Mouse (Mus musculus) thymus, postnatal 4 days (tissue): Measurements from ENCODE around the gene Cox7b2.
"Not testable (repeated sequence)": the region's sequence is repeated elsewhere in the genome, so short reads cannot be mapped to it uniquely, and the experiment has no call there.

Source experiments
- DNase-seq: peaks from one replicate; pipeline ENCODE4 v3.0.0; 2021

Cox7b2 gene

DNA sequence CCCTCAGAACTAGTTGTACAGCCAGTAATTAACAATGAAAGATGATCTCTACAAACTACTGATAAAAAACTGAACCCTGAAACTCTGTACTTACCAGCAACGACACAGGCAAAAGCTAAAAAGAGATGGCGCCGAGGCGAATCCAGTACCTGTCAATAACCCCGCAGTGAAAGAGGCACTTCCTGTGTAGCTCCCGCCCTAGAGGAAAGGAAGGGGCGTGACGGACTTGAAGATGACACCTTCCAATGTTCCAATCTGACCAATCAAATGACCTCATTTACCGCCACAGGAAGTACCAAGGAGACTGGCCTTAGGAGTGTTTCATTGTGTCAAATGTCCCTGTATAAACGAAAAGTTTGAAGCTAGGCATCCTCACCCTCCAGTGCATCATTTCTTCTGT, at the start of gene Cox7b2:
TSS of gene Cox7b2 (minus strand) at position 127 of the 400 bp plus-strand sequence.
- no peak for DNase-seq

- DNase-seq = no peak
Measured at GRCm38 (mm10) chr5:71595321-71595720, 47.3 kb upstream of the Cox7b2 start.

GRCm38 (mm10) chr5:71593745-71594255, 45.8 kb upstream of the Cox7b2 start:
- no peak for DNase-seq

DNA sequence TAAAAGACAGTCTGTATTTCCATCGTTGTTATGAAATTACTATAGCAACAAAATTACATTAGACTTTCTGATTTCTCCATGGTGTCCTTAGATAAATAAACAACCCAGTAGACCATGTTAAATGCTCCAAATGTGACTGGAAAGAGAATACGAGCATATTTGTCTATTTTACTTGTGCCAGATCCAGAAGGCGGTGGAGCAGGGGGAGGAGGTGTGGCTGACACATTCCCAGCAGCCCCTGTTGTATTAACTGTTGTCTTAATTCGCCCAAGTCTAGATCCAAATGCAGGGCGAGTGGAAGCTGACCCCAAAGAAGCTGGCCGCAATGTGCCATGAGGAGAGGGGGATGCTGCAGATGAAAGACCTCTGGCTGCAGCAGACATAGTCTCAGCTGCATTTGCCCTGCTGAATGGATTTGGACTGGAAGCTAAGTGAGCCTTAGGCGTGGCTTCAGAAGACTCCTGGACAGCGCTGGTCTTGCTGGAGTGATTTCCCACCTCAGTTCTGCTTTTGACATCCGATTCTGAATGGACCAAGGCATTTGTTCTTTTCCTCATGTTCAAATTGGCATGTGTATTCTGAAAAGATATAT, 23.7 kb upstream of the Cox7b2 start:
- DNase-seq = no peak

- no peak for DNase-seq
Measured at GRCm38 (mm10) chr5:71545554-71545953, 2.5 kb downstream of the Cox7b2 start.

GRCm38 (mm10) chr5:71525486-71525885, 22.5 kb downstream of the Cox7b2 start:
- not testable (repeated sequence) for DNase-seq

DNA sequence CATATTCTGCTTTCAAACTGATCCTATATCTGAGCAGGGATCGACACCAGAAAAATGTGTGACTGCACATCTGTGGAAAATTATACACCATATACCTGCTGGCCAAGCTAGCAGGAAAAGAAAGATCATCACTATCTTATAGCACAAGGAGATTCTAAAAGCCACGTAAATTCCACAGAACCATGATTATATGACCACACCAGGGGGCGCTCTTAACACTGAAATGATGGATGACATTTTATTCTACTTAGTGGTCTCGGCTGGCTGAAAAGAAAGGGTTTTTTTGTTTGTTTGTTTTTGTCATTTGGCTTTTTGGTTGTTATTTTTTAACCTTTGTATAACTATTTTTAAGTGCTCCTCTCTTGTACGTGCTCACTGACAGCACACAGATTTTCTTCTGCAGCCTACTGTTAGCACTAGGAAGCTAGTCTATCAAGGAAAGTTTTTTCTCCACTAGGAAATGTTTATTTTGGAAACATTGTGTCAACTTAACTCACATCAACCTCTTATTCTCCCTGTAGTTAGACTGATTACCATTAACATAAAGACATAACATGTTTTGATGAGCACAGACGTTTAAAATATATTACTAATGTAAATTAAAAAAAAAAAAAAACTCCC, 45.8 kb downstream of the Cox7b2 start:
- DNase-seq = peak; percentile 63

DNA sequence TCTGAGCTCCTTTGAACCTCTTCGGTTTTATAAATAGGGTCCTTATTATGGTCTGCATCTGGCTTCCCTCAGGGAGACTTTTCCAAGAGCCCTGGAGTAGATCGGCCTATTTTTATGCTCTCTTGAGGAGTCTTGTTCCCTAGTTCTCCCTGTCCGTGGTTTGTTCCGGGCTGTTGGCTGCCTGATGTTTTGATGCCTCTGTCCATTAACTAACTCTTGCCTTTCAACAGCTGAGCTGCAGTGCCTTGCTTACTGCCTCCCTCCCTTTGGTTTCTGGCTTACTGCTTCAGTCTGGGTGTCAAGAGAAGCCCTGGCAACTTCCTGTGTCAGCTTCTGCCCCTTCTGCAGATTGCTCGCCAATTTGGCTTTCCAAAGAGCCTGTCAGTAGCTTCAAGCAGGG, 52.4 kb downstream of the Cox7b2 start:
- no peak for DNase-seq

DNA sequence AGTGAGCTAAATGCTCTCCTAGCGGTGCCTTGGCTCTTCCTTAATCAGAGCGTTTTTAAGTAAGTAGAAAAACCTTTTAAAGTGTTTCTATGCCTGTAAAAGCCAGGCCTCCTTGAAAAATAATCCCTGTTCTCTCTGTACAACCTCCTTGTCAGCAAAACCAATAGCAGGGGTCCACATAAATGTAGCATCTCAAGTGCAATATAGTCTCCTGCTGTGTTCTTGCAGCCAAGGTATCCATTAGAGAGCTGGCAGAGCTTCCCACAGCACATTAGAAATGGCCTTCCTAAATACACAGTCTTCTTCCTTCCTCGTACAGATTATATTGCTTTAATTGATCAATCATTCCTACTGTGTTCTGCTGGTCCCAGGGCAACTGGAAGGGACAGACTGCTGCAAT, 91.0 kb downstream of the Cox7b2 start:
- no peak for DNase-seq

DNA sequence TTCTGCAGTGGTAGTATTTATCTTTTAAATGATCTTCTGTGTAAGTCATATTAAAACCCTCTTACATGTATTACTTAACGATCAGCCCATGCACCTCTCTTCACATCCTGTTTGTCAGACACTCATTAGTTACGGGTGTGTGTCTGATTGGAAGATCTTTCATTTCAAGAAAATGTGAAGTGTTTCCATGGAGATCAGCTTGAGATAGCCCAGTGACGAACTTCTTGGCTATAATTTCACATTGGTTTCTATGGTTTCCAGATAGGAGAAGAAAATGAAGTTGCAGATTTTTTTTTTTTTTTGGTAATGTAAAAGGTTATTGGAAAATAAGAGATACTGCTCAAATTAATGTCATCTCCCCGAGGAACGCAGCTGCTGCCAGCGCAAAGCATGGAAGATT, 107.8 kb downstream of the Cox7b2 start:
- DNase-seq = no peak
